Mouse (Mus musculus) adrenal gland, postnatal 14 days (tissue): Measurements from ENCODE around the gene Cd209b. TPM values are rescaled to one million over a fixed set of nuclear protein-coding genes. Genes with fewer than 3 reads are reported as not detected.

Source experiments
- DNase-seq: peaks from one replicate; pipeline ENCODE4 v3.0.0; 2021; ENCODE audit warnings: mixed read lengths
- long read RNA-seq, 2 experiments: library from polyadenylated mRNA; stranded (forward); transcript quantifications; one replicate each; pipeline ENCODE4 v2.0.0; 2021
- total RNA-seq: library from RNA; stranded (reverse); gene quantifications from 2 replicates; pipeline ENCODE4 v1.2.3, GENCODE M21; 2021

Cd209b gene
- total RNA-seq = 1.7 and 18.9 TPM in 2 replicates
- long read RNA-seq, experiment 1 = 0 reads
- long read RNA-seq, experiment 2, partial matches to known transcripts = 0 of 2 reads
- long read RNA-seq, experiment 2, other reads (novel, unspliced or antisense) = 0 of 2 reads

DNA sequence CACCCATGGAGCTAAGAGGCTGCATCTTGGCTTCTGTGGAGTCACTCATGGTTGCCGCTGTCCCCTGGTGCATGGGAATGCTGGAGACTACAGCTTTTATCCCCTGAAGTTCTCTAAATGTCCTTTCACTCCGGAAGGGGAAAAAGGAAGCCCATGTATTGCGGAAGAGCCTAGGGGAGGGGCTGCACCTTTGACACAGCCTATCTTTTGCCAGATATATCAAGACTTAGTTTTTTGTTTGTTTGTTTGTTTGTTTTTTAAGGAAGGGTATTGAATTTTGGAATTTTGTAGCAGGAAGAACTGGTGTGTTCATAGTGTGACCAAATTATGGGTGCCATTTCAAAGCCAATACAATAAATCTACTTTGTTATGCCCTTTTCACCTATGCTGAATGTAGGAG lies at the start of gene Cd209b:
TSS of gene Cd209b (minus strand) at position 101 of the 400 bp plus-strand sequence.
- DNase-seq = no peak

DNA sequence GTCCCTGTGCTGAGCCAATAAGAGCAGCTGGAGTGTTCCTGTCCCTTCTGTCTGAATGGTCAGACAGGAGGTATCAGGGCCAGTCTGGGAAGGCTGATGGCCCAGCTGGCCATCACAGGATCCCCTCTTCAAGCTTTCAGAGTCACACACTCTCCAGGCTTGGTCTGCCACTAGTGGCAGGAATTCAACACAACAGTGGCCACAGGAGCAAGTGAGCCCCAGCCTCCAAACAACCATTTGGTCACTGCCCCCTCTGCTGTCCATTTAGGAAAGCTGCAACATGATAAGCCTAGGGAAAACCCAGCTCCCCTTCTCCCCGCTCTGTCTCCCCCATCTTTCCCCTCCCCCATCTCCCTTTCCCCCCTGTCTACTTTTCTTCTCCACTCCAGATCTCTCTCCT lies 29.4 kb upstream of the Cd209b start:
- peak; percentile 29 for DNase-seq

DNA sequence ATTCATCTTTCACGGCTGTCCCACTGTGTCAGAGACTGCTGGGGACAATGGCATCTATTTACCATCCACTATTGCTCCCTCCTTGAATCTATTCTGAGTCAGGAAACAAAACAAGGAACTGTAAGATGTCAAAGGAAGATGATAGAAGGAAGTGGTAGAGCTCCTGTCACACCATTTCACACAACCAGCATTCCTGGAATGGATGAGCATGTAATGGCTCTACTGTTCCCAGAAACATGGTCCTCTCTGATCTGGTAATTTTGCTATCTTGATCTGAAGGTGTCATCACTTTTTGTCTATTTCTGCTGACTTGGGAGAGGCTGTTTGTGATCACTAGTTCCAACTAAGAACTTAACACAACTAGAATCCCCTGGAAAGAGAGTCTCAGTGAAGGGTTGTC lies 28.0 kb upstream of the Cd209b start, which contains the start of gene Cd209c:
TSS of gene Cd209c (minus strand) at position 101 of the 400 bp plus-strand sequence.
- no peak for DNase-seq

DNA sequence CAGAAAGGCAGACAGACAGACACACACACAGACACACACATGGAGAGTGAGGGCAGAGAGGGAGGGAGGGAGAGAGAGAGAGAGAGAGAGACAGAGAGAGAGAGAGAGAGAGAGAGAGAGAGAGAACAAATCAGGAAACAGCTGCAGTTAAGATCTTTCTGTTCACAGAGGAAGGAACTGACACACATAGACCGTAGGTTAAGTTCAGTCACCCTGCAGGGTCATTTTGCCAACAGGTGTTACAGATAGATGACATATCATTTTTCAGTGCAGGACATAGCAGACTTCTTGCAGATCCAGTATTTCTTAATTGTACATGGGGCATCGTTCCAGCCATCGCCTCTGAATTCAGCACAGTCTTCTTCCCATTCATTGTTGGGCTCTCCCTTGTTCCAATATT lies 13.4 kb upstream of the Cd209b start:
- no peak for DNase-seq

DNA sequence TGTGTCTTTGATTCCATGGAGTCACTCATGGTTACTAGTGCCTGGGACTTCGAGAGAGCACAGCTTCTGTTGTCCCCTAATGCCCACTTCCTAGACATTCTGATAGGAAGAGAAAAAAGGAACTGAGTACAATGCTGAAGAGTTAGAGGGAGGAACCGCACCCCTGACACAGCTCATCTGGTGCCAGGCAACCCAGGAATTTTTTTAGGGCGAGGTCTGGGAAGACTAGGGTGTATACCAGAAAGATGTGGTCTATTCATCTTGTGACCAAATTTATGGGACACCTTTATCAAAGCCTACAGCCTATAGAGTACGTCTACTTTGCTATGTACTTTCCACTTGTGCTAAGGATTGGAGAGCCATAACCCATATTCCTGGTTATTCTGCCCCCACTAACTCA lies 48.2 kb downstream of the Cd209b start, which contains the start of gene Cd209d:
TSS of gene Cd209d (minus strand) at position 101 of the 400 bp plus-strand sequence.
- DNase-seq = no peak

DNA sequence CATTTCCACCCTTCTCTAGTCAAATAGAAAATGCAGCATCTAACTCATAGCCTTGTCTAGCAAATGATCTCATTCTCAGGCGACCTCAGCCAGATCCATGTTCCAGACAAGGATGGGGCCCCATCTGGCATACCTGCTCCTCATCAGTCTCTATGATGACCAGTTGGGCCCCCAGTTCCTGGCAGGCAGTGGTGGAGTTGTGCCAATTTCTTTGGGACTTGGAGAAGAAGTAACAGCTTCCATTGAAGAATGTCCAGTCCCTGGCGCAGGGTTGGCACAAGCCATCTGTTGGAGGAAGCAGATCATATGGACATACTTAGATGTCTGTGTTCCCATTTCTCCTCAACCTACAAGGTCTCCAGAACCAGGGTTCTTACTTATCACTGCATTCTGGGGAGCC lies 50.5 kb downstream of the Cd209b start:
- DNase-seq = no peak

Other genes with a start within 250 kb of the Cd209b start
- 0.63 and 11.8 TPM in 2 replicates for gene Fcer2a, start 232.7 kb downstream of the Cd209b start, total RNA-seq
- gene Clec4g, start 206.2 kb downstream of the Cd209b start, total RNA-seq = 2.6 and 7.4 TPM in 2 replicates
- 0.52 and 0.94 TPM in 2 replicates for gene Cd209a, start 177.9 kb downstream of the Cd209b start, total RNA-seq
- gene Cd209e, start 72.5 kb downstream of the Cd209b start, total RNA-seq = not detected in 2 replicates
- 0.63 and 1.5 TPM in 2 replicates for gene Cd209d, start 48.3 kb downstream of the Cd209b start, total RNA-seq
- gene Cd209c, start 27.9 kb upstream of the Cd209b start, total RNA-seq = 0.44 TPM in 1 of 2 replicates, not detected in the other
- gene Cd209f, start 179.0 kb upstream of the Cd209b start, total RNA-seq = 0.34 and 2.1 TPM in 2 replicates
- 0.30 TPM in 1 of 2 replicates, not detected in the other for gene Cd209g, start 207.3 kb upstream of the Cd209b start, total RNA-seq
- 29.6 and 34.9 TPM in 2 replicates for gene Evi5l, start 239.7 kb upstream of the Cd209b start, total RNA-seq